ENCODE assay signal across 19 mouse cellular contexts in the genomic region with DNA sequence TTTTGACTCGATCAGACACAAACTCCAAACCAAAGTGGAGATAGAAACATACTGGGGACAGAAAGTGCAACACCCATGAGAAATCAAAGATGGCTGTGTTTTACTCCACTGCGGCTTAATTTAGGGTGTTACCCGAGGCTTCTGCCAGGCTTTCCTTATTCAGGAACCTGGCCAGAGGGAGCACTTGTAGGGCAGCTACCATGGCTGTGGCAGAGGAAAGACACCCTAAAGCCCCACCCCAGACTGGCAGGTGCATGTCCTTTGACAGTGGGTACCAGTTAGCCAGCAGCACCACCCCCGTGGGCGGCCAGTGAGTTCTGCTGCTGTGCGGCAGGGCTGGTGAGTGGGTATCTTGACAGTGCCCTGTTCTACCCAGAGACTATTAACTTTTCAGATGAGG. TPM values are rescaled to one million over a fixed set of nuclear protein-coding genes. Genes with fewer than 3 reads are reported as not detected.
"Had no signal": no experiment of that assay in that cellular context is flagged by ENCODE, and none has a peak within 500 bp of the region (broad histone marks: within the 10 kb centered on the region; RNA-seq: fewer than 3 reads in every experiment).

No protein-coding gene starts in this region.

- H3K27ac ChIP-seq: lung, embryonic 15.5 days; macrophage; midbrain, embryonic 12.5 days; midbrain, embryonic 15.5 days; neural tube, embryonic 12.5 days; stomach, embryonic 15.5 days; stomach, postnatal 0 days had no signal

- DNase-seq: liver, postnatal 0 days; lung, adult 2 months; lung, postnatal 14 days; lung, postnatal 36 days; right cerebral cortex, postnatal 14 days; thymus, adult 2 months; thymus, postnatal 25 days; thymus, postnatal 4 days had no signal

- H3K4me3 ChIP-seq: lung, embryonic 15.5 days; megakaryocyte, embryonic 14.5 days; midbrain, embryonic 12.5 days; midbrain, embryonic 15.5 days; neural tube, embryonic 12.5 days; stomach, embryonic 15.5 days had no signal

RNA-seq across cellular contexts. Expression of a gene that starts 20.5 kb away (rescaled TPM):
- total RNA-seq: megakaryocyte progenitor cell, adult 5-6 weeks; monocyte, adult 5-6 weeks; neutrophil, adult 5-6 weeks had no signal
